Mouse (Mus musculus) ES-E14 (cell line): ENCODE measurements at regions not wholly inside any gene's neighbourhood (a gene's known extent, or its start where the extent isn't known, plus 50 kb on each side); places are given as distances from the start of the nearest gene placed in this dataset.

Experiments
- DNase-seq: peaks from one replicate; pipeline ENCODE4 v3.0.0-alpha.2; 2013; ENCODE audit warnings: low read depth, low spot score
- H3K27ac ChIP-seq: 2 replicates; pipeline ENCODE4 v1.5.1; 2012; ENCODE audit warnings: low read depth, mild to moderate bottlenecking, low read length, moderate library complexity, mixed read lengths; ENCODE audit not compliant: poor library complexity, insufficient read depth, severe bottlenecking
- H3K36me3 ChIP-seq: 2 replicates; pipeline ENCODE4 v1.6.1; 2012; ENCODE audit warnings: mild to moderate bottlenecking, low read length, moderate library complexity, mixed read lengths; ENCODE audit not compliant: control insufficient read depth, poor library complexity, insufficient read depth, severe bottlenecking
- H3K4me1 ChIP-seq, 2 experiments: fragments of 150-350 bp in 1 of 2; sonication (generic) in 1 of 2; 2 replicates each; pipeline ENCODE4 v1.6.1; 2012; ENCODE audit warnings: low read length in 2 of 2, mild to moderate bottlenecking in 1 of 2, mixed read lengths in 1 of 2; ENCODE audit not compliant: control insufficient read depth in 2 of 2, insufficient read depth in 2 of 2, poor library complexity in 1 of 2
- H3K4me3 ChIP-seq, 2 experiments: fragments of 150-350 bp in 1 of 2; sonication (generic) in 1 of 2; 2 replicates each; pipeline ENCODE4 v1.5.1; 2012; ENCODE audit warnings: low read length in 2 of 2, low read depth in 1 of 2, mild to moderate bottlenecking in 1 of 2, mixed read lengths in 1 of 2; ENCODE audit not compliant: insufficient read depth in 1 of 2, poor library complexity in 1 of 2, severe bottlenecking in 1 of 2
- H3K9ac ChIP-seq: 2 replicates; pipeline ENCODE4 v1.6.1; 2012; ENCODE audit warnings: low read depth, mild to moderate bottlenecking, low read length, mixed read lengths; ENCODE audit not compliant: poor library complexity, insufficient read depth, severe bottlenecking
- H3K9me3 ChIP-seq: fragments of 150-350 bp; sonication (generic); 2 replicates; pipeline ENCODE4 v1.6.1; 2012; ENCODE audit warnings: low read depth, mild to moderate bottlenecking, low read length; ENCODE audit not compliant: control insufficient read depth, insufficient read depth
- CHD2 ChIP-seq: IDR thresholded peaks from 2 replicates; pipeline ENCODE4 v1.6.1; 2014; ENCODE audit warnings: mild to moderate bottlenecking, low read depth, low read length, inconsistent platforms
- HCFC1 ChIP-seq: IDR thresholded peaks from 2 replicates; pipeline ENCODE4 v1.6.1; 2012; ENCODE audit warnings: low read length, inconsistent platforms, borderline replicate concordance; ENCODE audit not compliant: insufficient read depth
- MAFK ChIP-seq: IDR thresholded peaks from 2 replicates; pipeline ENCODE4 v1.6.1; 2014; ENCODE audit warnings: mild to moderate bottlenecking, low read depth, low read length, inconsistent platforms; ENCODE audit not compliant: insufficient read depth
- ZC3H11A ChIP-seq: IDR thresholded peaks from 2 replicates; pipeline ENCODE4 v1.6.1; 2012; ENCODE audit warnings: low read depth, mild to moderate bottlenecking, inconsistent platforms, low read length, borderline replicate concordance
- ZNF384 ChIP-seq: IDR thresholded peaks from 2 replicates; pipeline ENCODE4 v1.6.1; 2012; ENCODE audit warnings: low read depth, low read length, inconsistent platforms
- in situ Hi-C, 2 experiments: fragments of 600-800 bp; cut with MboI; formaldehyde crosslinking; loops; one replicate each; pipeline ENCODE4 v1.15.1; 2025; ENCODE audit warnings: low sequenced_read_pairs in 2 of 2, inconsistent platforms in 1 of 2; ENCODE audit not compliant: unreplicated experiment in 2 of 2

- Histone ChIP-seq H3K4me3 (no peak overlapping the region), H3K9me3 (no peaks in the 10 kb centered on the region), H3K36me3 (no peaks in the 10 kb centered on the region), H3K27ac (no peak overlapping the region), H3K4me1 (no peaks in the 10 kb centered on the region), H3K9ac (no peak overlapping the region)
- DNase-seq: no peak
- TF ChIP-seq ZC3H11A (no peak), ZNF384 (no peak), CHD2 (no peak), MAFK (no peak), HCFC1 (no peak)
- in situ Hi-C loops: no loop called here
Measured at GRCm38 (mm10) chr14:114949156-114949496, 142.9 kb upstream of the Gpc5 start.

DNA sequence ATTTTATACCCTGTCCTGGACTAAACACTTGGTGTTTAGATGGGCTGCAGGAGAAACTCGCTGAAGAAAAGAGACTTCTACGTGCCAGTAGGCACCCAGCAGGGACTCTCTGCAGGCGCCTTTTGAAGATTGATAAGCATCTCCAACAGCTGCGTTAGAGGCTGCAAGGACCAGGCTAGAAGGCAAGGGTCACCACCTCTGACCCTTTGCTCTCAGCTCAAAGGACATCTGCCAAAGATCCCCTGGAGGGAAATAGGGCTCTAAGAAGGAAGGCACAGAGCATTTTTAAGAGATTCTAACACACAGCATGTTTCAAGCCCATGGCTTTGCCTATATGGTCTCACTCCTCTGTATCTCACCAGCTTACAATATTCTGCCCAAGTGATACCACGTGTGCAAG, 139.7 kb upstream of the Gpc5 start:
- H3K36me3 ChIP-seq: no peaks in the 10 kb centered on the region
- in situ Hi-C loops: no loop called here

DNA sequence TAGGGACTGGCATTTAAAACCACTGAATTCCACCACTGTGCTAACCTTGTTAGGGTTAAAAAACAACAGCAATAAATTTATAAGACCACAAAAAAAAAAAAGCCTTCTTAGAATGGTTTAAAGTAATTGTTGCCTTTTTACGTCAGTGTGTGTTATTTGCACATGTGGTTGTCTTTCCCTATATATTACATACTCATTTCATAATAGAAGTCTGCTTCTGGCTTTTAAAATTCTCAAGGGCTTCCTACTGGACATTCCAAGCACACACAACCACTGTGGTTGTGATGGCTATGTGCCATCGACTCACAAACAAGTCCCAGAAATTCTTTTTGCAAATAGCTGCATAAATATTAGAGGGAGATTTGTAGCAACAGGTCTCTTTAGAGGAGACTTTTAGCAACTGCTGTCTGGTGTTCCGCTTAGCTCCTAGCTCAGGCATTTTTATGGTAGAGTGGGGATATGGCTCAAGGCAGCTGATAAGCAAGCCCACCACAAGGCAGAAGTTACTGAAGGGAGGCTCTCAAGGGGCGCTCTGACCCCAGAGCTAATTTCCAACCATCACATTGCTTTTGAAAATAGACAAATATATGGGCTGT, 138.8 kb upstream of the Gpc5 start:
- H3K4me1 ChIP-seq: no peaks in the 10 kb centered on the region
- in situ Hi-C loops: no loop called here

More for the DNA sequence above, 139.7 kb upstream of the Gpc5 start:
- Histone ChIP-seq H3K4me3 (no peak overlapping the region), H3K9me3 (no peaks in the 10 kb centered on the region), H3K4me1 (no peaks in the 10 kb centered on the region), H3K27ac (no peak overlapping the region), H3K9ac (no peak overlapping the region)
- no peak for DNase-seq
- TF ChIP-seq ZC3H11A (no peak), HCFC1 (no peak), ZNF384 (no peak), MAFK (no peak), CHD2 (no peak)

DNA sequence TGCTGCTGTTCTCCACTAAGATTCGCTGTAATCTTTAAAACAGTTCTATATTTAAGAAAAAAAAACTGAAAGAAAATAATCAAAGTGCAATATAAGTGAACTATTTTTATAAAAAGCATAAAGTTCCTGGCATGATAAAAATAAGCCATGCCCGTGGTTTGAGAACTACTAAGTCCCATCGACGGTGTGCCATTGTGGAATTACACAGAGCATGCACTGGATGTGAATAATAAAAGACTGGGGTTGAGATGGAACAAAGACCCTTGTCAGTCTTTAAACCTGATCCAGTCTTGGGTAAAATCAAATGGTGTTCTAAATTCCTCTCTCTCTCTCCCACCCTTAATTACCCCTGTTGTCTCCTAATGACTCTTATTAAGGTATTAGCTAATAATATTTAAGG, 137.7 kb upstream of the Gpc5 start:
- Histone ChIP-seq H3K27ac (no peak overlapping the region), H3K9ac (no peak overlapping the region)

More for the DNA sequence above, 138.8 kb upstream of the Gpc5 start:
- no peak for DNase-seq
- TF ChIP-seq HCFC1: no peak
- TF ChIP-seq MAFK: no peak
- H3K9ac ChIP-seq: no peak overlapping the region
- no peak overlapping the region for H3K27ac ChIP-seq
- H3K9me3 ChIP-seq: no peaks in the 10 kb centered on the region
- no peaks in the 10 kb centered on the region for H3K36me3 ChIP-seq
- H3K4me3 ChIP-seq: no peak overlapping the region

DNA sequence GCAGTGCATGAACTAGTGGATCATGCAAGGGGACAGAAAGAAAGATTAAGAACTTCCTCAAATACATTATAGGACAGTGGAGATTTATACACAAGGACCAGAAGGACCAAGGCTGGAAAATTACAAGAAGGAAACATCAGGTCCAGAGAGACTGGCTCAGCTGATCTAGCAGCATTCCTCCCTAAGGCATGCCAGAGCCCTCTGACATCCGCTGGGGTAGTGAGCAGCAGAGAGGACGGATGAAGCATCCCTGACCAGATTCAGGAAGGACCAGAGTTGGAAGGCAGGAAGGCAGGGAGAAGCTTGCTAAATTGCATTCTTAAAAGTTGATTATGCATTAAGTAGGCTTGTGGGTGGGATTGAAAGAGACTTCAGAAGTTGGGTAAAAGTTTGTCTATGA, 136.4 kb upstream of the Gpc5 start:
- H3K9me3 ChIP-seq: no peaks in the 10 kb centered on the region
- in situ Hi-C loops: no loop called here
- TF ChIP-seq CHD2: no peak
- TF ChIP-seq ZNF384: no peak
- TF ChIP-seq HCFC1: no peak
- no peak for TF ChIP-seq ZC3H11A
- no peak for TF ChIP-seq MAFK
- DNase-seq: no peak
- no peak overlapping the region for H3K27ac ChIP-seq
- H3K9ac ChIP-seq: no peak overlapping the region
- no peak overlapping the region for H3K4me3 ChIP-seq
- H3K4me1 ChIP-seq: no peaks in the 10 kb centered on the region
- no peaks in the 10 kb centered on the region for H3K36me3 ChIP-seq

More for the DNA sequence above, 137.7 kb upstream of the Gpc5 start:
- Histone ChIP-seq H3K4me1 (no peaks in the 10 kb centered on the region), H3K4me3 (no peak overlapping the region), H3K9me3 (no peaks in the 10 kb centered on the region), H3K36me3 (no peaks in the 10 kb centered on the region)
- TF ChIP-seq CHD2: no peak
- no peak for TF ChIP-seq ZNF384
- TF ChIP-seq HCFC1: no peak
- no peak for TF ChIP-seq MAFK
- in situ Hi-C loops: no loop called here
- no peak for DNase-seq
